Mouse (Mus musculus) large intestine, adult 2 months (tissue): ENCODE data around the gene H60b. TPM values are rescaled to one million over a fixed set of nuclear protein-coding genes. Genes with fewer than 3 reads are reported as not detected.
A peak's percentile ranks its signal among the peaks of the same experiment; 100 is the strongest.
"Not testable (repeated sequence)": the region's sequence is repeated elsewhere in the genome, so short reads cannot be mapped to it uniquely, and the experiment has no call there.

ENCODE experiments used
- DNase-seq: peaks from one replicate; pipeline ENCODE4 v3.0.0-alpha.2; 2012; ENCODE audit warnings: low read depth, low spot score
- WGBS: fragments of 180-500 bp; shearing (Covaris S2); methylation state at CpG from one replicate; pipeline ENCODE4 v1.1.7; 2018; 5-methylcytosine and 5-hydroxymethylcytosine counted together
- polyA plus RNA-seq: library from polyadenylated mRNA; depleted of rRNA; stranded (reverse); fragments of >200 nt; gene quantifications from 2 replicates; pipeline ENCODE4 v1.2.3, GENCODE M21; 2012

Gene H60b
- polyA plus RNA-seq, 1 experiment: not detected

DNA sequence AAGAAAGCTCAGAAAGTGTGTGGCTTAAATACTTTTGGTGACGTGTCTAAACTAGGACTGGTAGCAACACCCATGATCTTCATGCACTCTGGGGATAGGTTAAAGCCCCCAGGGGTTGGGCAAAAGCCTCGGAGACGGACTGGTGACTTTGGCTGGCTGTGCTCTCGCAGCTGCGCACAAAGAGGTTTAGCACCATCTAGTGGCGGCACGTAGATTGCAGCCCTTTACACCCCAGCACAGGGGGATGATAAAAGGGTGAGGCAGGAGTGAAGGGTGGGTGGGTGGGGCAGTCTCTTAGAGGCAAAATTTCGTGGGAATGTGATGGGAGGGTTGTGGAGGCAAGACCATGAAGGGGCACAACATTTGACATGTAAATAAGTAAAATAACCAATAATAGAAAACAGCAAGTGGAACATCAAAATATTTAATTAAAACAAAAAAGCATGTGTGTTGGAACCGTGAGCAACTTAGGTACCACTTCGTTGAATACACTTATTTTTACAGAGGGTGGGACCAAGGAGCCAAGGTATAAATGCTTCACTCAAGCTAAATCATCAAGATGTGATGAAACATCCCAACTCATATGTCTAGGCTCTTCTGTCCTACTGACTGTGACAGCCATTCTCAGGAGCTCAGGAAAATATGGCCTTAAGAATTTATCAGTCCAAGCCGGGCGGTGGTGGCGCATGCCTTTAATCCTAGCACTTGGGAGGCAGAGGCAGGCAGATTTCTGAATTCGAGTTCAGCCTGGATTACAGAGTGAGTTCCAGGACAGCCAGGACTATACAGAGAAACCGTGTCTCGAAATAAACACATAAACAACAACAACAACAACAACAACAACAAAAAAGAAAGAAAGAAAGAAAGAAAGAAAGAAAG, 5.6 kb downstream of the H60b start:
- 33% methylated on average over 16 of the region's 16 CpGs for WGBS
- DNase-seq: not testable (repeated sequence)

DNA sequence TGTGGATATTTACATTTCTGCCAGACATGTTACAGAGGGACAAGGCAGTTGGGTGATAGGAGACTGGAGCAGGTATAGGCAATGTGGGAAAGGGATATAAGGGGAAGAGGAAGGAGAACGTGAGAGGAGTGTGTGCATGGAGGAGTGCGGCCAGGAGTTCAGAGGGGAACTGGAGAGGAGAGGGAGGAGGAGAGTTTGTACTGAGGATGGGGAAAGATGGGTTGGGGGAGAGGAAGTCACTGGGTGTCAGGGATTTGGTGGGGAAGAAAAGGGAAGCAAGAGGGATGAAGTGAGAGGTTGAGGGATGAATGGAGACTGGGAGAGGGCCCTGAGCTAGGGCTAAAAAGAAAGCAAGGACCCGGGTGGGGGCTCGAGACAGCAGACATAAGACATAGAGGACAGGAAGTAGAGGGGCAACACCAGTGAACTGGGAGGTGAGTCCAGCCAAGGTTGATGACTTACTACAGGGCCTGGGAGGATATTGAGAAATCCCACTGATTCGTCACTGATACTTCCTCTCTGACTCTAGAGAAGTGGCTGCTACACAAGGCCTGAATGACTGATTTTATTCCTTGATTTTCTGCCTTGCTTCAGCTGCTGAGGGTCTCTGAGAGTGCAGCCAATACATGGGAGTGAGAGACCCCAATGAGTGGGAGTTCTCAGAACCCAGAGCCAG, 7.1 kb downstream of the H60b start:
- WGBS: 79% methylated on average over 5 of the region's 5 CpGs

DNA sequence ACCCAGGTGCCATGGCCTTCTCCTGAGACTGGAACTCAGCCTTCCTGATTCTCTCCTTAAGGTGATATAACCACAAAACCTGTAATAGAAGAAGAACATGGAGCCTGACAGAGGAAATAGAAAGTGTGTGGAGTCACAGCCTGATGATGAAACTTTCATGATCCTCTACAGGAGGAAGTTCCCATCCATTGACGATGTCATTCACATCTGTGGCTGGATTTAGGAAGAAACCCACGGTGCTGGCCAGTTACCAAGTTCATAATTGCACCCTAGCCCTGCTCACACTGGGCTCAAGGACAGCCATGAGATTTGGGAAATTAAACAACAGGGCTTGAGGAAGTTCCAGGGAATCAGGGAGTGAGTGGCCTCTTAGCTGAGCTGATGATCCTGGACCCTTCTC, 7.6 kb downstream of the H60b start:
- not testable (repeated sequence) for DNase-seq
- WGBS: 25% methylated on average over 2 of the region's 2 CpGs

More for the DNA sequence above, 7.1 kb downstream of the H60b start:
- not testable (repeated sequence) for DNase-seq

DNA sequence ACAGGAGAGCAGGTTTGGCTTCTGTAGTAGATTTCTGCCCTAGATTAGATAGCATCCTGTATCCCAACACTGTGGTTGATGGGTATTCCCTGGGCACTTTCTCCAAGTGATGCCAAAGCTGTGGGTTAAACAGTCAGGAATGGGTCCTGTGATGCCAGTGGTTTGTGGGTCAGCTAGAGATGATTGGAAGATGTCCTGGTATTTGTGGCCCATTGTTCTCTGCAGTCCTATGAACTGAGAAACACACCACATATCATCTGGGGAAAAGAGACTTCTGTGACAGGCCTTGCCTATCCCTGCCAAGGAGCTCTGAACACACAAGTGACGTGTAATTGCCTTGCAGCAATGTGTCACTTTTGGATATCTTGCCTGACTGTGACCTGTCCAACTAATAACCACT, 8.7 kb downstream of the H60b start:
- WGBS: 85% methylated on average over 1 of the region's 1 CpGs
- not testable (repeated sequence) for DNase-seq

DNA sequence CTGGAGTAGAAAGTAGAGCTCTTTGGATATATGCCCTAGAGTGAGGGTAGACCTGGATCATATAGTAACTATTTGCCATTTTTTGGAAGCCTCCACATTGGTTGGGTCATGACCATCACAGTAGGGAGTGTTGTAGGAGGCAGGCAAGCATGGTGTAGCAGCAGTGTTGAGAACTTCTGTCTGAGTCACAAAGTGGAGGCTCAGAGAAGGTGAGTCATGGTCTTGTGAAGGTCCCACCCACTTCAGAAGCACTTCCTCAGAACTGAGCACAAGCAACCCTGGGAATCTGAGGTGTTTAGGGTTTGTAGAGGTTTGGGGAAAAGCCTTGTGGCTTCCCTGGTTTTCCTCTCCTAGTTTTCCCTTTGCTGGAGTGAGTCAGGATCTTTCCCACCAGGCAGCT, 10.7 kb downstream of the H60b start:
- DNase-seq: not testable (repeated sequence)

DNA sequence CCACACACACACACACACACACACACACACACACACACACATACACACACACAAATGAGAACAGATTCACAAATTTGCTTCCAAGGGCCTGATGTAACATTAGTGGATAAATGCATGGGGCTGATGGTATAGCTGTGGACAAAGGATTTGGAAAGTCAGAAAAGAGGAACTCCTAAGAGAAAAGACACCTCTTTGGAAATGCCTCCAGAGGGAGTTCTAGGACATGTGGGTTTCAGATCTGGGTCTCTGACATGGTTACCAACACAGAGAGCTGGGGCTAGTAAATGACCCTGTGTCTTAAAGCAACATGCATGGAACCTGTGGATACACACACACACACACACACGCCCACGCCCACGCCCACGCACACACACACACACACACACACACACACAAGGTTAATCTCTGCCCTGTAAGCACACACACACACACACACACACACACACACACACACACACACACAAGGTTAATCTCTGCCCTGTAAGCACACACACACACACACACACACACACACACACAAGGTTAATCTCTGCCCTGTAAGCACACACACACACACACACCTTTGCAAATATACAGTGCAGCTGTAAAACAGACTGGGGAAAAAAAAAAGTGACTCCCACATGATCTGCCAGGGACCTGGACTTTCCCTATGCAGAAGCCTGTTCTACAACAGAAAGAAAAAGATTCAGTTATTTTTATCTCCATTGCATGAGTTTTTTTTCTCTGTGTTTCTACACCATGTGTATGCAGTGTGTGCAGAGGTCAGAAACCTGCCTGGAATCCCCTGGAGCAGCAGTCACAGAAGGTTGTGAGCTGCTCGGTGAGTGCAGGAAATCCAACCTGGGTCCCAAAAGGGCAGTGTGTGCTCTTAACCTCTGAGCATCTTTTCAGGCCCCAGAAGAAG, 14.3 kb downstream of the H60b start:
- not testable (repeated sequence) for DNase-seq
- WGBS: 8% methylated on average over 5 of the region's 5 CpGs

DNA sequence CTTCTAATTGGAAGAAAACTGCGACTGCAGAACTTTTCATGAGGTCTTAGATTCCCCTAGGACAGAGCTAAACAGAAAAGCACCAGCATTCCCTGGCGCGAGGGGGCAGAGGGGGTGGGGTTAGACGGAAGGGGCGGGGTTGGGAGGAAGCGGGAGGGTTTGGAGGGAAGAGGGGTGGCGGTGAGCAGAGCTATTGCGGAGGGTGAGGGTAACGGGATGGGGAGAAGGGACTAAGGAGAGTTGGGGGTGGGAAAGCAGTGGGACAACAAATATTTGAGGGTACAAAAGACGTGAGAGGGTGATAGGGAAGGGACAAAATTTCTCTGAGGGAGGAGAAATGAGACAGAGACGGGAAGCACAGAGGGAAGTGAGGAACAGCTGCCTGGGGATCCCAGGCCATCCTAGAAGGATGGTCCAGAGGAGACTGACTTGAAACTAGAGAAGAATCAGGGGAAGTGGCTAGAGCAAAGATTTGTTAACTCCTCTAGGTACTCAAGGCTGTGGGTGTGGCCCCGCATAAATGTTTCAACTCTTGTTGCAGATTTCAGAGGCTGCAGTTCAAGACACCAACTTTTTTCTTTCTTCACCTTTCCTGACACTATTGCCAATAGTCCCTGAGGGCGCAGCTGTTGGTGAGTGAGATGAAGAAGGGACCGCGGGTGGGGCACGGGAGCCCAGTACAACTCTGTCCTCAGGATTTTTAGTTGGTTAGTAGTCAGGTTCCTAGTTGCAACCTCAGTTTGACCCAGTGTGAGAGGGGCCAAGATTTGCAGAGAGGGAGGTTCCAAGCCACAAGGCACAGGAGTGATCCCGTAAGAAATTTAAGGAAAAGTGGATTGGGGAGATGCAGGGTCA, 15.2 kb downstream of the H60b start:
- DNase-seq: not testable (repeated sequence)

DNA sequence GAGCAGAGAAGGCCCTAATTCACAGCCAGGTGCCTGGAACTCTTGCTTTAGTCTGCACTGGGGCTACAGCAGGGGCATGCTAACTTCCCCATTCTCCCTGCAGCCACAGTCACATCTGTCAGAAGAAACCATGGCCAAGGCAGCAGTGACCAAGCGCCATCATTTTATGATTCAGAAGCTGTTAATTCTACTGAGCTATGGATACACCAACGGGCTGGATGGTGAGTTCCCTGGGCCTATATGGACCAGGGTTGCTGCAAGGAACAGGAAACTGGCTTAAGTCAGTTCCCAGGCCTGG, 15.8 kb downstream of the H60b start:
- WGBS: 76% methylated on average over 2 of the region's 2 CpGs
- DNase-seq: not testable (repeated sequence)

More for the DNA sequence above, 15.2 kb downstream of the H60b start:
- 21% methylated on average over 14 of the region's 17 CpGs for WGBS

DNA sequence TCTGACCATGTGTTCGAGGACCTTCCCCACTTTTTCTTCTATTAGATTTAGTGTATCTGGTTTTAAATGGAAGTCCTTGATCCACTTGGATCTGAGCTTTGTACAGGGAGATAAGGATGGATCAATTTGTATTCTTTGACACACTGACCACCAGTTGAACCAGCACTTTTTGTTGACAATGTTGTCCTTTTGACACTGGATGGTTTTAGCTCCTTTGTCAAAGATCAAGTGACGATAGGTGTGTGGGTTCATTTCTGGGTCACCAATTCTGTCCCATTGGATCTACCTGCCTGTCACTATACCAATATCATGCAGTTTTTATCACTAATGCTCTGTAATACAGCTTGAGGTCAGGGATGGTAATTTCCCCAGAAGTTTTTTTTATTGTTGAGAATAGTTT, 18.1 kb downstream of the H60b start:
- not testable (repeated sequence) for DNase-seq
- 89% methylated on average over 2 of the region's 2 CpGs for WGBS

DNA sequence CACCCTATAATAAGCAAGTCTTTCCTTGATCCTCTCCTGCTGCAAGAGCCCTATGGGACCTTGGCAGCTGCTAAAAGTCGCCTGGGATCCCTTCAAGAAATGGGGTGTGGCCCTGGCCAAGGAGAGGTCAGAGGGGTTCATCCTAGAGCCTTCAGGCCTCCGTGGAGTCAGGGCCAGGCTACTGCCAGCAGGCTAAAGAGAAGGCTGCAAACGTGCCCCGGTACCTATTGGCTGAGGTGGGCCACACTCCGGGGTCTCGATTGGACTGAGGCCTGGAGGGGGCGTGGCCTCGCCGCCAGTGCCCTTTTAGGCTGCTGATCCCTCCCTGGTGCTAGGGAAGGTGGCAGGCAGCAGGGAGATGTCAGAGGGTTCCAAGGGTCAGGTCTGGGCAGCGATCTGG, 32.6 kb downstream of the H60b start:
- WGBS: 9% methylated on average over 10 of the region's 10 CpGs
- DNase-seq: not testable (repeated sequence)

DNA sequence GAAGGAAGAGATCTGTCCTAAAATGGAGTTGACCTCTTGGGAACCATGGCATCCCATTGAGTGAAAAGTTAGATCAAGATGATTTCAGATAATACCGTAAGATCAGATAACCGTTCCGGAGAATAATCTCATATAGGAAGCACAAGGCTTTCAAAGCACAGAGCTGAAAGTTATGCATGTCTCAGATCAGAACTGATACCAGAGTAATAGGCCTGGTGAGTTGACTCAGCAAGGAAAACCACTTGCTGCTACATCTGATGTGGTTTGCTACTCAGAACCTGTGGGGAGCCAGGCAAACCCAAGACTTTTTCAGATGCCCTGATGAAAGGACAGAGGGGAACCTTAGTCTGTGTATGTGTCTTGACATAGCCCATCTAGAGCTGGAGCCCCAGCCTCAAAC, 43.0 kb downstream of the H60b start:
- WGBS: 94% methylated on average over 3 of the region's 3 CpGs
- DNase-seq: not testable (repeated sequence)

DNA sequence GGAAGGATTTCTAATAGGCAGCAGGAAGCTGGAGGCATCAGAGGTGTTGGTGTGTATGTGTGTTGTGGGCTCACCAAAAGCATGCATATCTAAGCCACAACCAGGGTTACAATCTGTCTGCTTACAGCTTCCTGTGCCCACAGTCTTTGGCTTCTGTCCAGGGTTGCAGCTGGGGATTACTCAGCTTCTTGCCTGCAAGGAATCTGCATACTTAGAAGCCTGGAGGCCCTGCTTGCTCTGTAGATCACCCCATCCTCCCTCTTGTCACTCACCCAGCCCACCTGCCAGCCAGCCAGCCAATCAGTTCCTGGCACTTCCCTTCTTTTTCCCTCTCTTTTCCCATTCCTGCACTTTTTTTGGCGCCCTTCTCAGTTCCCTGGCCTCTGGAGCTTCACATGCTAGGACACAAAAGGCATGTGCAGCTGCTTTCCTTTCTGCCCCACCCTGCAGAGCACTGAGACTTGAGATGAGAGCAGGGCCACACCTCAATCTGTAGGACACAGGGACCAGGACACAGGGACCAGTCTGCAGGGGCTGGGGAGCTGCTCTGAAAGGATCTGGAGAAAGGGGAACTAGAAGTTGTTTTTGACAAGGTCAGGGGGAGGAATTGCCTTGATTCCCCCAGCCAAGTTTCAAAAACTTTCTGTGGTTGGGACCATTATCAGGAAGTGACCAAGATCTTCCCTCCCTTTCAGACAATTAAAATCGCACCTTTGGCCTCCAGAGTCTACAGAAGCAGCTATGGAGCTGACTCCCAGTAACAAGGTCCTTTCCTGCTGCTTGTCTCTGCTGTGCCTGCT, 44.6 kb downstream of the H60b start:
- not testable (repeated sequence) for DNase-seq
- WGBS: no CpG with 5 or more reads among the region's 2 CpGs

DNA sequence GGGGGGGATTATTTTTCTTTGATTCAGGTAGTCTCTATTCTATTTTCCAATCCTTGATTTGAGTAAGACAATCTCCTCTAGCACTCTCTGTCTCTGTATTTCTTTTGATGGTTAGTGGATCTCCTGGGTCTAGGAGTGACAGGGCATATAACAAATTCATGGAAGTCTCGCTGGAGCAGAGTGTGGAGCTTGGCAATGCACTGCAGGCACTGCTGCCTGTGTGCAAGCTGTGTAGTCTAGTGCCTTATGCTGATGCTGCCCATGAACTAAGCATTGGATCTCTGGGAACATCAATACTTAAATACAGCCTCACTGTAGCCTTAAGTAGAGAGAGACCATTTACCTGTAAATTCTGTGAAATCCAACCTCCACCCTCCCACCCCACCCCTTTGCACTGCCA, 48.1 kb downstream of the H60b start:
- 79% methylated on average over 1 of the region's 1 CpGs for WGBS
- DNase-seq: not testable (repeated sequence)

DNA sequence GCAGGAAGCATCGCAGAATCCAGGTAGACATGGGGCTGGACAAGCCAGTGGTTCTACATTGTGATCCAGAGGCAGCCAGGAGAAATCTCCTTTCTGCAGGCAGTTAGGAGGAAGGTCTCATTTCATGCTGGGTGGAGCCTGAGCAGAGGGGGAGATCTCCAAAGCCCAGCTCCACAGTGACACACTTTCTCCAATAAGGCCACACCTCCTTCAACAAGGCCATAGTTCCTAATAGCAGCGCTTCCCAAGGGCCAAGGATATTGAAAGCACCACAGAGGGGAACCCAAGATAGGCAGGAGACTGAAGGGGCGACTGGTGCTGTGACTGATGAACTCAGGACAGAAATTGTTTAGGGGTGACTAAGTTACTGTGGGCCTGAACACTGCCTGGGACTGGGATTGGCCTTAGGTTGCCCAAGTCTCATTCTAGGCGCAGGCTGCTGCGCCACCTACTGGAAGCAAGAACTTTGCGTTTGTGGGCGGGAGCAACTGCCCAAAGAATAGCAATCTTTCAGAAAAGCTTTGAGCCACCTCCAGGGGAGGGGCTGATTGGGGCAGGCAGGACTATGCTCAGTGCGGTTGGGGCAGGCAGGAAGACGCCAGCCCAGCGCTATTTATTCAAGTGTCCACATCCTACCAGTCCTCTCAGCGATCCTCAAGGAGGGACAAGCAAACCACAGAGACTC, 53.8 kb downstream of the H60b start:
- WGBS: 12% methylated on average over 9 of the region's 11 CpGs
- peak; percentile 1 for DNase-seq

DNA sequence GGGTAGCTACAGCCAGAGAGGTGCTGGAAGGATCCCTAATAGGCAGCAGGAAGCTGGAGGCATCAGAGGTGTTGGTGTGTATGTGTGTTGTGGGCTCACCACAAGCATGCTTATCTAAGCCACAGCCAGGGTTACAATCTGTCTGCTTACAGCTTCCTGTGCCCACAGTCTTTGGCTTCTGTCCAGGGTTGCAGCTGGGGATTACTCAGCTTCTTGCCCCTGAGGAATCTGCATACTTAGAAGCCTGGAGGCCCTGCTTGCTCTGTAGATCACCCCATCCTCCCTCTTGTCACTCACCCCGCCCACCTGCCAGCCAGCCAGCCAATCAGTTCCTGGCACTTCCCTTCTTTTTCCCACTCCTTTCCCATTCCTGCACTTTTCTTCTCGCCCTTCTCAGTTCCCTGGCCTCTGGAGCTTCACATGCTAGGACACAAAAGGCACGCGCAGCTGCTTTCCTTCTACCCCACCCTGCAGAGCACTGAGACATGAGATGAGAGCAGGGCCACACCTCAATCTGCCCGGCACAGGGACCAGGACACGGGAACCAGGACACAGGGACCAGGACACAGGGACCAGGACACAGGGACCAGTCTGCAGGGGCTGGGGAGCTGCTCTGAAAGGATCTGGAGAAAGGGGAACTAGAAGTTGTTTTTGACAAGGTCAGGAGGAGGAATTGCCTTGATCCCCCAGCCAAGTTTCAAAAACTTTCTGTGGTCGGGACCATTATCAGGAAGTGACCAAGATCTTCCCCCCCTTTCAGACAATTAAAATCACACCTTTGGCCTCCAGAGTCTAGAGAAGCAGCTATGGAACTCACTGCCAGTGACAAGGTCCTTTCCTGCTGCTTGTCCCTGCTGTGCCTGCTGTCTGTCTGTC, 65.3 kb downstream of the H60b start:
- DNase-seq: not testable (repeated sequence)
- WGBS: no CpG with 5 or more reads among the region's 7 CpGs

DNA sequence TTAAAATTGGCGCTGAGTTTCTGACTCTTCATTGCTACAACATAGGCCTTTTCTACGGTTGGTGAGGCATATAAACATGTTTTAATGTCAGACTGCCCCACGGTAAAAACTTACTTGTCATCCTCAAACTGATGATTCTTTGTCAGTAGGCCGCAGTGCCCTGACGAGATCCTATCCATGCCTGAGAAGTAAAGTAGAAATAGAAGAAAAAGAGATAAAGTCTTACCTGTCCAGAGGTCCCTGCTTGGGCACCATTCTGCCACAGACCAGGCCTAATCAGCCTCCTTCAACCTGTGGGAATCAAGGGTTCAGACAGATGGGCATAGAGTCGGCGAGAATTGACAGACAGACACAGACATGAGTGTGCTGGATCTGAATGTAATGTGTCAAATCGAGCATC, 106.7 kb downstream of the H60b start:
- DNase-seq: no peak
- WGBS: 91% methylated on average over 8 of the region's 8 CpGs
